Mouse (Mus musculus) stomach, postnatal 0 days (tissue): ENCODE data around the gene Gm6793.

Source experiments
- CTCF ChIP-seq: IDR thresholded peaks from 2 replicates; pipeline ENCODE4 v1.5.1; 2016; ENCODE audit warnings: antibody characterized with exemption, low read depth, mild to moderate bottlenecking, moderate library complexity
- EP300 ChIP-seq: optimal IDR thresholded peaks from 2 replicates; pipeline ENCODE3; 2016; ENCODE audit warnings: antibody characterized with exemption

GRCm38 (mm10) chr8:112054456-112054855 is 39.6 kb upstream of the Gm6793 start:
- TF ChIP-seq CTCF (no peak), EP300 (no peak)
